Mouse (Mus musculus): ENCODE measurements around the gene Eif3l. TPM values are rescaled to one million over a fixed set of nuclear protein-coding genes. Genes with fewer than 3 reads are reported as not detected.

Eif3l gene
- polyA plus RNA-seq, 1 experiment from 2014 or later = 135 TPM

DNA sequence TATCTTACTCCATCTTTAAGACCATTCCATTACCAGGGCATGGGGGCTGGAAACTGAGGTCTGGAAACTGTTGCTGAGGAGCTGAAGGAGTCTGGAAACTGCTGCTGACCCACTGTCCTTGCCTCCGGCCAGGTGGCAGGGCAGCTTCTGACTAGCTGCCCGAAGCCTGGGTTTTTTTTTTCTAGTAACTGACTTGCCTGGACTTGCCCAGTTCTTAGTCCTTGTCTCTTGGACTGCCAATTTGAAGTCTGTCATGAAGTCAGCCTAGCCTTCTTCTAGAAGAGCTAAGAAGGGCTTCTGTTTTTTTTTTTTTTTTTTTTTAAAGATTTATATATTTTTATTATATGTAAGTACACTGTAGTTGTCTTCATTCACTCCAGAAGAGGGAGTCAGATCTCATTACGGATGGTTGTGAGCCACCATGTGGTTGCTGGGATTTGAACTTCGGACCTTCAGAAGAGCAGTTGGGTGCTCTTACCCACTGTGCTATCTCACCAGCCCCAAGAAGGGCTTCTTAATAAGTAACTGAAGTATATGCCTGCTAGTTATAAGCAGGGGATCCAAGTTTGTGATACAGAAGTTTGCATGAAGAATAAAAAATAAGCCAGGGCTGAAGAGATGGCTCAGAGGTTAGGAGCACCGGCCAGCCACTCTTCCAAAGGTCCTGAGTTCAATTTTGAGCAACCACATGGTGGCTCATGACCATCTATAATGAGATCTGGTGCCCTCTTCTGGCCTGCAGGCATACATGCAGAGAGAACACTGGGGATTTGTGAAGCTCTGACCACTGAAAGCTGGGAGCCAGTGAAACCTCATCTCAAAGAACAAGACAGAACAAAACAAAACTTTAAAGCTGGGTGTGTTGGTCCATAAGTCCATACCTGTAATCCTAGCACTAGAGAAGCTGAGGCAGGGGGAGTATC, 3.6 kb upstream of the Eif3l start:
- no peaks in the 10 kb centered on the region for H3K36me3 ChIP-seq (ENCODE audit: control insufficient read depth, insufficient read depth, low read length)
- H3K27me3 ChIP-seq (ENCODE audit: control insufficient read depth, insufficient read depth, low read length) = no peaks in the 10 kb centered on the region
- H3K9me3 ChIP-seq (ENCODE audit: control insufficient read depth, low read length) = no peaks in the 10 kb centered on the region
- no peak for ATAC-seq (ENCODE audit: low FRiP score, low TSS enrichment)
- 60% methylated on average over 5 of the region's 5 CpGs for WGBS
- H3K4me1 ChIP-seq (replicated peaks; ENCODE audit: control insufficient read depth, insufficient read depth) = no peaks in the 10 kb centered on the region
- H3K27ac ChIP-seq (replicated peaks) = no peak overlapping the region
- DNase-seq (ENCODE audit: low spot score) = no peak
- no peak overlapping the region for H3K4me3 ChIP-seq (ENCODE audit: low read depth, low read length)
- H3K9ac ChIP-seq (ENCODE audit: low read length) = no peak overlapping the region
- no peak overlapping the region for H3K4me2 ChIP-seq (replicated peaks; ENCODE audit: low read depth)
- TF ChIP-seq EP300 (optimal IDR thresholded peaks at IDR 0.05) (no peak), CTCF (IDR thresholded peaks at IDR 0.05; ENCODE audit: low read depth) (peak; percentile 84)

DNA sequence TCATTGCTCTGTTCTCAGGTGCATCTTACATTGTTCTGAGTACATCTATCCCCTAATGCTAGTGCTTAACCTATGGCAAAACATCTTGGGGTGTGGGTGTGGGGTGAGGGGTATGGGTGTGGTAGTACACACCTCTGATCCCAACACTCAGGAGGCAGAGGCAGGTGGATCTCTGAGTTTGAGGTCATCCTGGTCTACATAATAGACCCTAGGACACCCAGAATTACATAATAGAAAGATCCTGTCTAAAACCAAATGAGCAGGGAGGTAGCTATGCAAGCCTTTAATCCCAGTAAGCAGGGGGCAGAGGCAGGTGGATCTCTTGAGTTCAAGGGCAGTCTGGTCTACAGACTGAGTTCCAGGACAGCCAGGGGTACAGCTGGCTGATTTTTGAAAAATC, 1.2 kb upstream of the Eif3l start:
- Histone ChIP-seq H3K9me3 (ENCODE audit: control insufficient read depth, low read length) (no peaks in the 10 kb centered on the region), H3K9ac (ENCODE audit: low read length) (no peak overlapping the region), H3K4me2 (replicated peaks; ENCODE audit: low read depth) (no peak overlapping the region), H3K36me3 (ENCODE audit: control insufficient read depth, insufficient read depth, low read length) (peaks cover 9% of the 10 kb centered on the region), H3K4me1 (replicated peaks; ENCODE audit: control insufficient read depth, insufficient read depth) (no peaks in the 10 kb centered on the region), H3K27me3 (ENCODE audit: control insufficient read depth, insufficient read depth, low read length) (no peaks in the 10 kb centered on the region), H3K4me3 (ENCODE audit: low read depth, low read length) (no peak overlapping the region), H3K27ac (replicated peaks) (no peak overlapping the region)
- no peak for TF ChIP-seq EP300 (optimal IDR thresholded peaks at IDR 0.05)
- no peak for TF ChIP-seq CTCF (IDR thresholded peaks at IDR 0.05; ENCODE audit: low read depth)
- DNase-seq (ENCODE audit: low spot score) (no peak), ATAC-seq (ENCODE audit: low FRiP score, low TSS enrichment) (no peak)

DNA sequence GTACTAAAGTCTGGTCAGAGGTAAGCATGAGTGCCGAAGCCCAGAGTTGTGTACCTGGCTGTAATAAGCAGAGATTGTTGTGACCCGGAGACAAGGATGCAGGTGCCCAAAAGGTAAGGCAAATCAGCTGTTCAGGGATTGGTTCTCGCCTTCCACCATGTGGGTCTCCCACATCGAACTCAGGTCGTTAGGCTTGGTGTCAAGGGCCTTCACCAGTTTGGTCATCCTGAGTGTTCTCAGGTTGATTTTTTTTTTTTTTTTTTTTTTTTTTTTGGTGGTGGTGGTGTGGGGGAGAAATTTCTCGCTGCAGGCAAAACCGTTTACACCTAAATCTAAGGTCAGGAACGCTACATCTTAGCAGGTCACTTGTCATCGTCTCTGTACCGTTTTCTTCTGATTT, 533 bp upstream of the Eif3l start:
- Histone ChIP-seq H3K27ac (replicated peaks) (peak overlapping the region; percentile 83), H3K27me3 (ENCODE audit: control insufficient read depth, insufficient read depth, low read length) (no peaks in the 10 kb centered on the region), H3K9ac (ENCODE audit: low read length) (peak overlapping the region; percentile 84), H3K4me1 (replicated peaks; ENCODE audit: control insufficient read depth, insufficient read depth) (no peaks in the 10 kb centered on the region), H3K4me3 (ENCODE audit: low read depth, low read length) (peak overlapping the region; percentile 89), H3K9me3 (ENCODE audit: control insufficient read depth, low read length) (no peaks in the 10 kb centered on the region), H3K4me2 (replicated peaks; ENCODE audit: low read depth) (peak overlapping the region; percentile 75), H3K36me3 (ENCODE audit: control insufficient read depth, insufficient read depth, low read length) (peaks cover 13% of the 10 kb centered on the region)
- ATAC-seq (ENCODE audit: low FRiP score, low TSS enrichment) (no peak), DNase-seq (ENCODE audit: low spot score) (no peak)
- WGBS = 39% methylated on average over 10 of the region's 10 CpGs
- TF ChIP-seq CTCF (IDR thresholded peaks at IDR 0.05; ENCODE audit: low read depth) = no peak
- TF ChIP-seq EP300 (optimal IDR thresholded peaks at IDR 0.05) = no peak

DNA sequence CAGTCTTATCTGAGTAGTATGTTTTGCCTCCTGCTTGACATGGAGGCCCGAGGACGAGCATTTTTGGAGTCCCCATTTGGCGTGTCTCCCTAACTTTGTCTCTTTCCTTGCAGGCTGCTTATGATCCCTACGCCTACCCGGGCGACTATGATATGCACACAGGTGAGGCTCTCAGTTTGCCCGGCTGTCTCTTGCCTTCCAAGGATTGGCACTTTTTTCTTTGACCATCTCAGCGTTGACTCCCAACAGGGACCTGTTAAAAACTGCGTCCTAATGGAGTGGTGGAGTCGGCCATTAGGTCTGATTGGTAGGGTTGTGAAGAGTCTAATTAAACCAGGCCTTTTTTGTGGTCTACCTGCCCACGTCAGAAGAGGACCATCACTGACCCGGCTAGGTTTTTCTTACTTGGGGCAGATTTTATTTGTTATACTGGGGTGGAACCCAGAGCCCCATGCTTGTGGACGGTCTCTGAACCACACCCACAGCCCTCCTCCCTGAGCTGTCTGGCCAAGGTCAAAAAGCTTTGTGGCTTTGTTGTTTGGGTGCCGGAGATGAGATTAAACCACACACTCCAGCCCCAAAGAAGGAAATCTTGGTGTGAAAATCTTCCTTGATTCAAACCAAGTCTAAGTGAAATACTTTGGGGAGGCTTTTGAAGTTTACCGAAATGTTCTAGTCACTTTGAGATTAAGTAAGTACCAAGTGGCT, 833 bp downstream of the Eif3l start:
- Histone ChIP-seq H3K27ac (replicated peaks) (peak overlapping the region; percentile 83), H3K4me2 (replicated peaks; ENCODE audit: low read depth) (peak overlapping the region; percentile 75), H3K4me1 (replicated peaks; ENCODE audit: control insufficient read depth, insufficient read depth) (no peaks in the 10 kb centered on the region), H3K4me3 (ENCODE audit: low read depth, low read length) (peak overlapping the region; percentile 89), H3K9ac (ENCODE audit: low read length) (peak overlapping the region; percentile 84), H3K36me3 (ENCODE audit: control insufficient read depth, insufficient read depth, low read length) (peaks cover 15% of the 10 kb centered on the region), H3K9me3 (ENCODE audit: control insufficient read depth, low read length) (no peaks in the 10 kb centered on the region), H3K27me3 (ENCODE audit: control insufficient read depth, insufficient read depth, low read length) (no peaks in the 10 kb centered on the region)
- no peak for DNase-seq (ENCODE audit: low spot score)
- no peak for ATAC-seq (ENCODE audit: low FRiP score, low TSS enrichment)
- TF ChIP-seq EP300 (optimal IDR thresholded peaks at IDR 0.05) (no peak), CTCF (IDR thresholded peaks at IDR 0.05; ENCODE audit: low read depth) (no peak)
- WGBS = 26% methylated on average over 15 of the region's 15 CpGs

DNA sequence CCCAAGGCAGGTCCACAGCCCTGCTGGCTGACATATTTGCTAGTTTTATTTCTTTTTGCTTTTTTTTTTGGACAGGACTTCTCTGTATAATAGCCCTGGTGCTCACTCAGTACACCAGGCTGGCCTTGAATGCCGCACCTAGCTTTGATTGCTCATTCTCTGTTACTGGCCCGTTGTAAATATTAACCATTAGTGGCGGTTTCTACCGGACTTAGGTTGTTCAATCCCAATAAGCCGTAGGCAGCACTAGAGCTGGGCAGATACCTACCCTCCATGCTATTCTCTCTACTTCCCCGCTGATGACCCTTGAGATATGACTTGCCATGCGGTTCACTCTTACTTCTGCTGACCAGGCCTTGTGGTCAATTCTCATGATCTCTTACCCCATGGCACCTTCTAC, 4.6 kb downstream of the Eif3l start:
- Histone ChIP-seq H3K27me3 (ENCODE audit: control insufficient read depth, insufficient read depth, low read length) (no peaks in the 10 kb centered on the region), H3K27ac (replicated peaks) (no peak overlapping the region), H3K36me3 (ENCODE audit: control insufficient read depth, insufficient read depth, low read length) (peaks cover 43% of the 10 kb centered on the region), H3K4me2 (replicated peaks; ENCODE audit: low read depth) (no peak overlapping the region), H3K4me3 (ENCODE audit: low read depth, low read length) (no peak overlapping the region), H3K9ac (ENCODE audit: low read length) (no peak overlapping the region), H3K9me3 (ENCODE audit: control insufficient read depth, low read length) (no peaks in the 10 kb centered on the region), H3K4me1 (replicated peaks; ENCODE audit: control insufficient read depth, insufficient read depth) (no peaks in the 10 kb centered on the region)
- ATAC-seq (ENCODE audit: low FRiP score, low TSS enrichment) = no peak
- WGBS = 95% methylated on average over 7 of the region's 7 CpGs
- DNase-seq (ENCODE audit: low spot score) = no peak
- no peak for TF ChIP-seq EP300 (optimal IDR thresholded peaks at IDR 0.05)
- no peak for TF ChIP-seq CTCF (IDR thresholded peaks at IDR 0.05; ENCODE audit: low read depth)

DNA sequence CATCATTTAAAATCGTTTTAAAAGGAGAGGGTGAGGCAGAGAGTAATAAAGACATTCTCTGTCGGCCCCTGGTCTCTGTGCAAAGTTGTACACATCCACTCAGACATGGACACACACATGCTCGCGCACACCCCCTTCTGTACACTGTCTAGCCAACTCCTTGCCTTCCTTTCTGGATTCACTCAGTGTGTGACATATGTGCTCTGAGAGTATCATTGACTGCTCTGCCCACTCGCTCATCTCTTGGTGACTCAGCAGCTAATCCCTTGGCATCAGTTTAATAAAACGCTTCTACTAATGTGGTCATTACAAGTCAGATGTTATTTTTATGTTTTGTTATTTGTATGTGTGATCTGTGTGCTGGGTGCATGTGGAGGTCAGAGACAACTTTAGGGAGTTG, 17.3 kb downstream of the Eif3l start:
- Histone ChIP-seq H3K9me3 (ENCODE audit: control insufficient read depth, low read length) (no peaks in the 10 kb centered on the region), H3K4me2 (replicated peaks; ENCODE audit: low read depth) (no peak overlapping the region), H3K27ac (replicated peaks) (peak overlapping the region; percentile 35; the same call in 1 of the 2 replicates), H3K4me1 (replicated peaks; ENCODE audit: control insufficient read depth, insufficient read depth) (peaks cover 5% of the 10 kb centered on the region), H3K9ac (ENCODE audit: low read length) (no peak overlapping the region), H3K4me3 (ENCODE audit: low read depth, low read length) (no peak overlapping the region), H3K27me3 (ENCODE audit: control insufficient read depth, insufficient read depth, low read length) (no peaks in the 10 kb centered on the region), H3K36me3 (ENCODE audit: control insufficient read depth, insufficient read depth, low read length) (peaks cover 8% of the 10 kb centered on the region; the same call in 1 of the 2 replicates)
- ATAC-seq (ENCODE audit: low FRiP score, low TSS enrichment) = no peak
- WGBS = 57% methylated on average over 6 of the region's 6 CpGs
- TF ChIP-seq EP300 (optimal IDR thresholded peaks at IDR 0.05) = no peak
- TF ChIP-seq CTCF (IDR thresholded peaks at IDR 0.05; ENCODE audit: low read depth) = no peak
- no peak for DNase-seq (ENCODE audit: low spot score)

All from stomach, postnatal 0 days (tissue).